Mouse (Mus musculus) heart, postnatal 0 days (tissue): Measurements from ENCODE around the gene Vmn1r55.

Experiments
- CTCF ChIP-seq: IDR thresholded peaks from 2 replicates; pipeline ENCODE4 v1.5.1; 2016; ENCODE audit warnings: antibody characterized with exemption, control low read depth, low read depth
- EP300 ChIP-seq: IDR thresholded peaks from 2 replicates; pipeline ENCODE4 v1.6.1; 2016; ENCODE audit warnings: antibody characterized with exemption, low read depth

DNA sequence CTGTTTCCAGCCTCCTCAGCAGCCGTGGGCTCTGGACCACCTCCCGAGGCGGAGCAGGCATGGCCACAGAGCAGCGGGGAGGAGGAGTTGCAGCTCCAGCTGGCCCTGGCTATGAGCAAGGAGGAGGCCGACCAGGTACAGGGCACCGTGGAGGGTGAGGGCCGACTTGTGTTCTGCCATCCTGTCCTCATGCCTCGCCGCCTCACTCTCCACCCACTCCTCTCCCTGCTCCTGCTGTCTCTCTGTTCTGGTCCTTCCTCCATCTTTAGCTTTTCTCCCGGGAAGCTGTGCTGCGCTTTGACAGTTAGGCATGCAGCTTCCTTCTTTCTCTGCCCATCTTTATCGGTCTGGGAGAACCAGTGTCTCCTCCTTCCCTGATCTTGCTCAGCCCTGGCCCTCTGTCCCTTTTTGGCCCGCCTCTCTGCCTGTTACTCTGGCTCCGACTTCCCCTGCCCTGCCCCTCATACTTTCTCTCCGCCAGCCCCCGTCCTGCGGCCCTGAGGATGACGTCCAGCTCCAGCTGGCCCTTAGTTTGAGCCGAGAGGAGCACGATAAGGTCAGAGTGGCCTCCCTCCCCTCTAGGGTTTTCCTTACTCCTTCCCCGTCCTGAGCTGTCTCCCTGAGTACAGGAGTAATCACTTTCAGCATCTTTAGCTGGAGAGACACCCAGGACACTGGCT, 56.5 kb downstream of the Vmn1r55 start:
- no peak for TF ChIP-seq CTCF
- TF ChIP-seq EP300 = no peak
